Mouse (Mus musculus) thymus, postnatal 10 days (tissue): Measurements from ENCODE around the gene Maml3.

Experiments
- DNase-seq, 2 experiments: peaks; one replicate each; pipeline ENCODE4 v3.0.0; 2021; ENCODE audit warnings: low spot score in 2 of 2

The Maml3 gene

GRCm38 (mm10) chr3:51914900-51915299 is 190.0 kb downstream of the Maml3 start:
- peak; percentile 24 to 33 for DNase-seq

- no peak for DNase-seq
These were observed 191.4 kb downstream of the Maml3 start for GRCm38 (mm10) chr3:51913498-51913897.

GRCm38 (mm10) chr3:51912214-51912613 is 192.7 kb downstream of the Maml3 start:
- DNase-seq = no peak

DNA sequence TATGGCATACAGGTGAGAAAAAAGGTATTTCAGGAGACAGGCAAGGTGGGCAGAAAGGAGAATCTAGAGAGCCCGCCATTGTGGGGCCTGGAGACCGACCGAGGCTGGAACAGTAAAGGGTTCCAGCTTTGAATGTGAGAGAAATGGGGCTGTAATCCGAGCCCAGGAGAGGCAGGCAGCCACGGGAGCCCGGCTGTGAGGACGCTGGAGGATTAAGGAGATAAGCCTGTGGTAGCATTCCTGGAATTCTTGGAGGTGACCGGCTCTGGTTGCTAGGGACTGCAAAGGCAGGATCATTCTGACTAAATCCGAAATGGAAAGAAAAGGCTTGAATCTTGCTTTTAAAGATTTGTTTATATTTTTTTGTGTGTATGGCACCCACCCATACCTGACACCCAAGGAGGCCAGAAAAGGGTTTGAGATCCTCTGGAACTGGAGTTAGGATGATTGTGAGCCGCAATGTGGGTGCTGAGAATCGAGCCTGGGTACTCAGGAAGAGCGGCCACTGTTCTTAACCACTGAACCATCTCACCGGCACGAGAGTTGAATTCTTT is 196.4 kb downstream of the Maml3 start:
- DNase-seq = no peak

GRCm38 (mm10) chr3:51907113-51907860 is 197.6 kb downstream of the Maml3 start:
- no peak for DNase-seq

DNA sequence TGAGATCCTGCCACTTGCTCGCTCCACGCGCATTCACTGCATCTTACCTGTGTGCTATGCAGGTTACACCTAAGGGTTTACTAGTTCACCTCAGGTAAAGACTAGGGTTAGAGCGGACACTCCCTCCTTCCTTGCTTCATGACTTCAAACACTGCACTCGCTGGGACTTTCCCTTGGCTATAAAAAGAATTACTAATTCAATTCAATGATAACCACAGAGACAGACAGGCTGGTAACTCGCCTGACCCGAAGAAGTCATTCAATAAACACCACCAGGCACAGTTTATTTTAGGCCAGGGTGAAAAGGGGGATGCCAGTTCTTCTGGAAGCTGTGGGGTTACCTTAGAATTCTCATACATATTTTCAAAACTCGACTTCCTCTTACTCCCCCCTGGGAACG is 199.0 kb downstream of the Maml3 start:
- DNase-seq = no peak

DNA sequence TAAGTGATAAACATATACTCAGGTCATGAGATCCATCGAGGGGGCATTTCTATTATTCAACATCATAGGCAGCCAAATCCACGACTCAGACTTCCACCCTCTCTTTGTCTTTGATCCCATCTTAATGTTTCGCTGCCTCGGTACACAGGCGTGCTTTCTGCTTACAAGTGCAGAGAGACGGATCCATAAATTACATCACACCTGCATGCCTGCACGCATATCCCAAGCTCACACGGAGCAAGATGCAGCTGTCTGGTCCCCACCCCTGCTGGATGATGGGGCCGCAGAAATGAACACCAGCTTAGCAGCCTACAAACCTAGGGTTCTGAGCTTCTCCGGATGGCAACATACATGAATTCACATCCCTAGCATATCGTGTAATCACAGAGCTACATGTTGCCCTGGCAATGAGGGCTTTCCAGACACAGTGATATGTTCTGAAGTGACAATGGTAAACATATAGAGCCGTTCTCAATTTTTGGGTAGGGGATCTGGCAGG is 200.5 kb downstream of the Maml3 start:
- no peak for DNase-seq

GRCm38 (mm10) chr3:51901151-51901550 is 203.7 kb downstream of the Maml3 start:
- no peak for DNase-seq

DNA sequence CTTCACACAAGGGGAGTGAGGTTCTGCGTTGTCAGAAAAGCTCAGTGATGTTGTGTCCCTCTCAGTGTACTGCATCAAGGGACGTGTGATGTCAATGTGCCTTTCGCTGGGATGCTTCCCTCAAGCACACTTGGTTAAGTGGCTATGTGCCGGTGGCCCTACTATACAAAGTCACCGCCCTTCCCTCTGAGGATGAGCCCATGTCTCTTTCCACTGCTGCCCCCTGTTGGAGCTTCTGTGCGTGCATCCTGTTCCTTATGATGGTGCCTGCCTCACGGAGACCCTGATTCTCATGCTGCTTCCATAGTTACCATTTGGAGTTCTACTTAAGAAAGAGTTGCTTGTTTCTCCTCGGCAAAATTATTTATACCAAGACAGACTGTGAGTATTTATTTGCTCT is 210.4 kb downstream of the Maml3 start:
- peak in 1 of 2 experiments; percentile 35 for DNase-seq

- no peak for DNase-seq
These were observed 213.2 kb downstream of the Maml3 start for GRCm38 (mm10) chr3:51891562-51892119.

- DNase-seq = no peak
These were observed 214.7 kb downstream of the Maml3 start for GRCm38 (mm10) chr3:51890181-51890580.

DNA sequence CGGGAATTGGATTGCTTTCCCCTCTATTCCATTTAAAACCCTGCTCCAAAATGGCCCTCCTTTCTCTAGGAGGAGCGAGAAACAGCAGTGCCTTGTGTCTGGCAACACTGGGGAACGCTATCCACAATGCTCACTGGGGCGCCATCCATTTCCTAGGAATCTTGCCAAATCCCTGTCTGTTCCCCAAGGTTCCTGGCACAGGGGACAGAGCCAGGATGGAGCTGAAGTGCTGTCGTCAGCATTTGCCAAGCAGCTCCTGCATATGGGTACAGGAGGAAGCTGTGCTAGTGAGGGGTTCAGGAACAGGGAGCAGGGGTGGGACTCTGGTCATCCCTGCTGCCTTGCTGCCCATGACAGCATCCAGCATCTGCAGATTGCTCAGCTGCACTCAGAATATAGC is 215.1 kb downstream of the Maml3 start:
- DNase-seq = no peak

DNA sequence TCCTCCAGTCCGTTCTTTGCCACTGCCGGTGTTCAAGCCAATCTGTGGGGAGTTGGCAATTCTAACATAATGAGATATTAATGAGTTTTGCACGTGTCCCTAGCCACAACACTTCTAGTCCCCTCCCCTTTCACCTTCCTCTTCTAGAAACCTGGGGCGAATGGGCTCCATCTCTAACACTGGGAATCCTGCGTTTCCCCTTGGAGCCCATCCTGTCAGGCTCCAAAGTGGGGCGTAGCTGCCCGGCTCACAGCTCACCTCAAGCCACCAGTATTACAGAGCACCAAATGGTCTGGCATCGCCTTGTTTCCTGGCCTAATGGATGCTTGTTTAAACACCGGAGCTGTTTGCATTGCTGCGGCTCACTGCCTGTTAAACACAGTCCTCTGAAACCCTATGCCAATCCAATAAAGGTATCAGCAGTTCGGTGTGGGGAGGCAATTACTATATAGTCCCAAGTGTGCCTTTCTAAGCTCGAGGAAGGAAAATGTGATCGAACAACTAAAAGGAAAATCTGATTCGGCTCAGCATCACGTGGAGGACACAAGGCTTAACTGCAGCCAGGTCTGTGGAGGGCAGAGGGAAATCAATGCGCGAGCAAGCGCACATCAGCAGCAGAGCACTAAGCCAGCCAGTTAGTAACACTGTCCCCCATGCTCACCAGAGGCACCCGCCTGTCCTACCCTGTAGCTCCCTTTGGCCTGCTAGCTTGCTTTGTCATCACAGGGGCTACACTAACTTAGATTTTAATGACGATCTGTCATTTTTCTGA is 216.0 kb downstream of the Maml3 start:
- no peak for DNase-seq

DNA sequence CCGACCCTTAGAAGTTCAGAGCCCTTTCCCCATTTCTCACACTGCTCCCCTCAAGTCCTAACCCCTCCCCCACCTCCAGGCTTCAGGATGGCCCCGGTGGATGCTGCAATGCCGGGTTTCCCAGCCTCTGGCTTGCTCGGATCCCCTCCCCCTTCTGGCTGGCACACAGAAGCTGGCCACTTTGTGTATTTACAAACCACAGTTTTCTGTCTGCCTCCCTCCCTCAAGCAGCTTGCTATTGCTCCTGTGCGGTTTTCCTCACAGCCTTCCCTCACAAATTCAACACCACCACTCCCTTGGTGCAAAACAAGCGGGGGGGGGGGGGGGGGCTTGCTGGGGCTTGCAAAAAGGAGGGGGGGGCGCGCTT is 216.6 kb downstream of the Maml3 start:
- no peak for DNase-seq

DNA sequence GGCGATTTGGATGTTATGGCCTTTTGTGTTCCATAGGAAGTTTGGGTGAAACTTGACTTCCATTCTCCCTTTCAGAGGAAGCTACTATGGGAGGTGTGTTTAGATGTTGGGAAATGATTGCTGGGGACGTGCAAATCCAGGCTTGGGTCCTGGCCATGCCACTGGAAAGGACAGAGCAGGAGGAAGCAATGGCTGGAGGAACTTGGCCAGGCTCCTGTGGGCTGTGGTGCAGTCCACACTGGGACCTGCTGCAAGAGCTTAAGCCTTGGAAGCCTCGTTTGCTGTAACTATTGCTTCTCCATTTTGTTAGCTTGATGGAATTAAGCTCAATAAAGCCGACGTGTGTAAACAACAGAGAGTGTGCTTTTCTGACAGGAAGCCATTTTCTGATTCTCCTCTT is 219.0 kb downstream of the Maml3 start:
- DNase-seq = no peak

DNA sequence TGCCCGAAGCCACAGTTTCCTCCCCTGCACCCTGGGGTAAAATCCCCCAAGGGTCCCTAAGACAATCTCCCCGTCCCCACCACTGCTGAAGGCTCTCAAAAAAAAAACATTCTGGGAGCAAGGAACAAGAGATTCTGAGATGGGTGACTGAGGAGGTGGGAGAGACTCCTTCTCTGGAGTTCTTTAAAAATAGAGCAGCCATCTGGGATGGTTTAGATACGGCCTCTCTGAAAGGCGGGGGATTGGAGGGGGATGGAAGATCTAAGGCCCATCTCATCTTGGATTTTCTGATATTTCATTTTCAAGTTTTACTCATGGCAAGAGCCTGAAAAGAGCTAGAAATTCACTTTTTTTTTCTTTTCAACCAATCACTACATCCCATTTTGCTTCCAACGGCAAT is 219.4 kb downstream of the Maml3 start:
- DNase-seq = no peak

DNA sequence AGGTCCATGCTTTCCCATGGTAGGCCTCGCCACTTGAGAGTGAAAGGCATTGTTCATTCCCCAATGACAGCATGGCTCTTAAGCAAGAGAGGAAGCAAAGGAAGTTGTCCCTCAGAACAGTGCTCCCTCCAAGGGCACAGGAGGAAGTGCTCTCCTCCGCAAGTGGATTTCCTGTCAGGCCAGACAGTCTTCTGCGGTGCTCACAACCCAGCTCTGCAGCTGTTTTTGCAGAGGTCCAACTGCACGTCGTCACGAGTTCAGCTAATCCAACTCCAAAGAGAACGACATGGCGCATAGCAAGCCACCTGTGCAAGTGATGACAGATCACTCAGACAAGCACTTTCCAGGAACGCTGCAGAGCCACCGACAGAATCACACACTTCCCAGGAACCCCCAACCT is 222.9 kb downstream of the Maml3 start:
- DNase-seq = peak; percentile 57 to 60

GRCm38 (mm10) chr3:51881393-51881792 is 223.5 kb downstream of the Maml3 start:
- no peak for DNase-seq

GRCm38 (mm10) chr3:51880506-51881036 is 224.3 kb downstream of the Maml3 start:
- no peak for DNase-seq

DNA sequence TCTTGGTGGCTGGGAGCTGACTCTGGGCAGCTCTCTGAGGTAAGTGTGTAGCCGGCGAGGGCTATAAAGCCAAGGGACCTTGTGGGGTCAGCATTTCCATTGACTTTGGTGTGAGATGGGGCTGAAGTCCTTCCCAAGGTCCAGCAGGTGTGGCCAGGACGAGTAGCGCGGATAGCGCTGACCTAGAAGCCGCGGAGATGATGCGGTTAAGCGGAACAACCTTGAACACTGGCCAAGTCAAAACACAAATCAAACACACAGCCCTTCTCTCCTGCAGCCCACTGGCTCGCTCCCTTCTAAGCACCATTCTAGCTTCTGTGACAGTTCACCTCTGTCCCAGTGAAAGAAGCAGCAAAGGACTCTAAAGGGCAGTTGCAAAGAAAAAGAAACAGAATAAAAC is 225.7 kb downstream of the Maml3 start:
- no peak for DNase-seq

- DNase-seq = no peak
These were observed 226.3 kb downstream of the Maml3 start for GRCm38 (mm10) chr3:51878577-51878976.

GRCm38 (mm10) chr3:51876729-51877128 is 228.1 kb downstream of the Maml3 start:
- no peak for DNase-seq
